Mouse (Mus musculus) embryonic facial prominence, embryonic 10.5 days (tissue): Measurements from ENCODE around the gene 6430550D23Rik. TPM values are rescaled to one million over a fixed set of nuclear protein-coding genes. Genes with fewer than 3 reads are reported as not detected.

Source experiments
- DNase-seq: peaks from one replicate; pipeline ENCODE4 v3.0.0-alpha.2; 2017; ENCODE audit warnings: low spot score
- H3K27ac ChIP-seq: fragments of 300-500 bp; sonication (generic); replicated peaks from 2 replicates; pipeline ENCODE4 v1.5.1; 2016; ENCODE audit warnings: mild to moderate bottlenecking
- H3K27me3 ChIP-seq: fragments of 300-500 bp; sonication (generic); replicated peaks from 2 replicates; pipeline ENCODE4 v1.6.1; 2016; ENCODE audit warnings: low read depth, mild to moderate bottlenecking; ENCODE audit not compliant: poor library complexity, severe bottlenecking
- H3K36me3 ChIP-seq: fragments of 300-500 bp; sonication (generic); replicated peaks from 2 replicates; pipeline ENCODE4 v1.6.1; 2016; ENCODE audit warnings: mild to moderate bottlenecking, moderate library complexity
- H3K4me1 ChIP-seq: fragments of 300-500 bp; sonication (generic); 2 replicates; pipeline ENCODE4 v1.6.1; 2016
- H3K4me3 ChIP-seq: fragments of 300-500 bp; sonication (generic); 2 replicates; pipeline ENCODE4 v1.5.1; 2016; ENCODE audit warnings: mild to moderate bottlenecking, moderate library complexity
- H3K9me3 ChIP-seq: fragments of 300-500 bp; sonication (generic); 2 replicates; pipeline ENCODE4 v1.6.1; 2016; ENCODE audit warnings: mild to moderate bottlenecking
- WGBS: fragments of 180-500 bp; shearing (Covaris S2); methylation state at CpG from one replicate; pipeline ENCODE4 v1.1.7; 2016; 5-methylcytosine and 5-hydroxymethylcytosine counted together
- polyA plus RNA-seq: library from polyadenylated mRNA; unstranded; fragments of >200 nt; fragmentation: Nextera tagmentation; extraction: Ambion mirVana; gene quantifications from 2 replicates; pipeline ENCODE4 v1.2.1, GENCODE M21; 2016

The 6430550D23Rik gene
- polyA plus RNA-seq, 1 experiment from 2014 or later = 1.4 TPM

DNA sequence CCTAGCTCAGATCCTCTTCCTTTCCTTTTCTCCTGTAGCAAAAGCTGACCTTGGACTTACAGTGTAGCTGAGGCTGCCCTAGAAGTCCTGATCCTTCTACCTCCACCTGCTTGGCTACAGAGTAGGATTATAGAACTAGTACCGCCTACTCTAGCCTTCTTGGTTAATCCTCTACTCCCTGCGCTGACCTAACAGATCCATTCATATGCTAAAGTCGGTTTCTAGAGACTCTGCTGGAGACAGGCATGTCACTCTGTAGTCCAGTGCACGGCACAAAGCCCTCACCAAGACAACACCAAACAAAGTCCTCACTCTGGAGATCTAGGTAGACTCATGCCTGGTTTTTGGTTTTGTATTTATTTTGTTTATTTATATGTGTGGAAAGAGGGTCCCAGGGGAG lies 61.3 kb downstream of the 6430550D23Rik start:
- Histone ChIP-seq H3K4me1 (peaks cover 71% of the 10 kb centered on the region), H3K27ac (no peak overlapping the region), H3K4me3 (no peak overlapping the region), H3K9me3 (no peaks in the 10 kb centered on the region), H3K36me3 (no peaks in the 10 kb centered on the region), H3K27me3 (peaks cover 25% of the 10 kb centered on the region)
- no peak for DNase-seq
- WGBS = 14% methylated on average over 4 of the region's 4 CpGs

GRCm38 (mm10) chr2:155946069-155946468 lies 61.7 kb downstream of the 6430550D23Rik start:
- Histone ChIP-seq H3K27me3 (peaks cover 25% of the 10 kb centered on the region), H3K4me1 (peaks cover 71% of the 10 kb centered on the region), H3K27ac (no peak overlapping the region), H3K36me3 (no peaks in the 10 kb centered on the region), H3K9me3 (no peaks in the 10 kb centered on the region), H3K4me3 (no peak overlapping the region)
- WGBS = 2% methylated on average over 7 of the region's 7 CpGs
- DNase-seq = peak; percentile 85

GRCm38 (mm10) chr2:155945580-155945979 lies 62.2 kb downstream of the 6430550D23Rik start:
- DNase-seq = peak; percentile 37
- Histone ChIP-seq H3K4me3 (no peak overlapping the region), H3K36me3 (no peaks in the 10 kb centered on the region), H3K4me1 (peaks cover 71% of the 10 kb centered on the region), H3K9me3 (no peaks in the 10 kb centered on the region), H3K27me3 (peaks cover 25% of the 10 kb centered on the region), H3K27ac (peak overlapping the region; percentile 54; the same call in 1 of the 2 replicates)
- 66% methylated on average over 5 of the region's 5 CpGs for WGBS

- DNase-seq = peak; percentile 37
- Histone ChIP-seq H3K27ac (peak within 1 kb of the TSS; percentile 58), H3K4me1 (peaks cover 70% of the 10 kb centered on the region), H3K27me3 (peaks cover 25% of the 10 kb centered on the region), H3K4me3 (peak within 1 kb of the TSS; percentile 40; the same call in 1 of the 2 replicates), H3K9me3 (no peaks in the 10 kb centered on the region), H3K36me3 (no peaks in the 10 kb centered on the region)
- WGBS = 48% methylated on average over 13 of the region's 13 CpGs
Observed at GRCm38 (mm10) chr2:155945124-155945523, 62.7 kb downstream of the 6430550D23Rik start, which contains the start of gene Gdf5. Gene Gdf5, minus strand, starts transcription at chr2:155945367.

DNA sequence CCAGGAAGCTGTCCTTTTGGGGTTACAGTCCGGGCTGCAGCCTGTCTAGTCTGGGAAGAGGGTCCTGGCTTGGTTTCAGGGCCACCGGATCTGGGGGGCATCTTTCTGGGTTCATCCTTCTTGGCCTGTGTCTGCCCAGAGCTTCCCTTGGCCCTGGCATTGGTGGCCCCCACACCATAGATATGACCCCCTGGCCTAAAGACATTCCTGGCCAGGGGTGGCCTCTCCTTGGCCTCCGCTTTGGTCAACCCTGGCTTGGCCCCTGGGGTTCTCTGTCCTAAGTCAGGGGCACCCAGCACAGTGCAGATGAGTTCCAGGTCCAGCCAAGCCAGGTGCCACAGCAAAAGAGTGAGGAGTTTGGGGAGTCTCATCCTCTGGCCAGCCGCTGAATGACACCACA lies 63.1 kb downstream of the 6430550D23Rik start:
- H3K27ac ChIP-seq = peak overlapping the region; percentile 58
- peaks cover 70% of the 10 kb centered on the region for H3K4me1 ChIP-seq
- no peaks in the 10 kb centered on the region for H3K36me3 ChIP-seq
- no peaks in the 10 kb centered on the region for H3K9me3 ChIP-seq
- H3K27me3 ChIP-seq = peaks cover 25% of the 10 kb centered on the region
- H3K4me3 ChIP-seq = peak overlapping the region; percentile 23; the same call in 1 of the 2 replicates
- 74% methylated on average over 4 of the region's 4 CpGs for WGBS
- no peak for DNase-seq

DNA sequence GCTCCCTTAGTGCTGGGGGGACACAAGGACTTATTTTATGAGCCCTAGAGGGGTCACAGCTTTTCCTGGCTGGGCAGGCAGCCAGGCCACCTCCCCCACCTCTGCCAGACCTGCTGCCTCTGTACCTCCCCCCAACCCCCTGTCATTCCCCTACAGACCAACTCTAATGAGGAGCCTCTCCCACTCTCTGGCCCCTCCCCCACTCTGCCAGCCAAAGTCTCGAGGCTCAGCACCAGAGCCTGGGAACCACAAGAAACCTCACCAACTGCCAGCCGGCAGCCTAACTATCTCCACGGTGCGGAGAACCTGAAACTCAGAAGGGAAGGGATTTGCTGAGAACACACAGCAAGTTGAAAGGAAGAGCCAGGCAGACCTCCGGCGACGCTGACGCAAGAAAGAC lies 64.3 kb downstream of the 6430550D23Rik start:
- Histone ChIP-seq H3K4me3 (peak overlapping the region; percentile 40), H3K9me3 (no peaks in the 10 kb centered on the region), H3K27me3 (peaks cover 25% of the 10 kb centered on the region), H3K36me3 (no peaks in the 10 kb centered on the region), H3K4me1 (peaks cover 59% of the 10 kb centered on the region), H3K27ac (peak overlapping the region; percentile 58)
- peak; percentile 62 for DNase-seq
- 2% methylated on average over 8 of the region's 8 CpGs for WGBS

DNA sequence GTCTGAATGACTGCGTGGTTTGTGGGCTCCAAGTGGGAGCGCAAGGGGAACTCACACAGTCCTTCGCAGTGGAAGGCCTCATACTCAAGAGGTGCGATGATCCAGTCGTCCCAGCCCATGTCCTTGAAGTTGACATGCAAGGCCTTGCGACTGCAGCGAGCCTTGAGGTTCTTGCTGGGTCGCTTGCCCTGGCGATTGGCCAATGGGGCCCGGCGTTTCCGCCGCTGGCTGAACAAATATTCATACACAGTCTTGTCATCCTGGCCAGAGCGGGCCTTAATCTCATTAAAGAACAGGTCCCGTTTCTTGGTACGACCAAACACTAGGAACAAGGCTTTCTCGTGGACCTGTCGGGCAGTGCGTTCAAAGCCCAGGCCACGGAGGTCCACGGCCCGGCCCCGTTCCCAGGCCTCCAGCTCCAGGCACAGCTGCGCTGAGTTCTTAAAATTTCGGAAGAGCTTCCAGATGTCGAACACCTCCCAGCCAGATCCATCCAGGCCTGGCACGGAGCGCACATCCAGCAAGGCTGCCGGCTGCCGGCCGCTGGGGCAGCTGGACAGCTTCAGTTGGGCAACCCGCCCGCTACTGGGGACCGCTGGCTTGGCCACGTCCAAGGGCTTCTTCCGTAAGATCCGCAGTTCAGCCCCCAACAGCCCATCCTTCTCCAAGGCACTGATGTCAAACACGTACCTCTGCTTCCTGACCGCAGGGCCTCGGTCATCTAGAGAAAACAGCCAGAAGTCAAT lies 65.9 kb downstream of the 6430550D23Rik start:
- Histone ChIP-seq H3K4me1 (peaks cover 55% of the 10 kb centered on the region), H3K27ac (no peak overlapping the region)
- 89% methylated on average over 40 of the region's 40 CpGs for WGBS

GRCm38 (mm10) chr2:155940681-155941080 lies 67.1 kb downstream of the 6430550D23Rik start, which contains the start of gene Gm15557:
Gene Gm15557, plus strand, starts transcription at chr2:155940728.
- no peaks in the 10 kb centered on the region for H3K36me3 ChIP-seq
- no peak for DNase-seq
- H3K27me3 ChIP-seq = peaks cover 12% of the 10 kb centered on the region
- peaks cover 44% of the 10 kb centered on the region for H3K4me1 ChIP-seq
- peak within 1 kb of the TSS; percentile 24; the same call in 1 of the 2 replicates for H3K27ac ChIP-seq
- H3K9me3 ChIP-seq = no peaks in the 10 kb centered on the region
- 86% methylated on average over 3 of the region's 3 CpGs for WGBS
- no peak within 1 kb of the TSS for H3K4me3 ChIP-seq

More for the DNA sequence above, 65.9 kb downstream of the 6430550D23Rik start:
- Histone ChIP-seq H3K4me3 (no peak overlapping the region), H3K27me3 (peaks cover 12% of the 10 kb centered on the region), H3K9me3 (no peaks in the 10 kb centered on the region), H3K36me3 (no peaks in the 10 kb centered on the region)
- peak; percentile 36 for DNase-seq

- H3K9me3 ChIP-seq = no peaks in the 10 kb centered on the region
- peaks cover 12% of the 10 kb centered on the region for H3K27me3 ChIP-seq
- no peaks in the 10 kb centered on the region for H3K36me3 ChIP-seq
- peak overlapping the region; percentile 24; the same call in 1 of the 2 replicates for H3K27ac ChIP-seq
- WGBS = 80% methylated on average over 7 of the region's 7 CpGs
- H3K4me3 ChIP-seq = no peak overlapping the region
- H3K4me1 ChIP-seq = peaks cover 37% of the 10 kb centered on the region
- no peak for DNase-seq
Observed at GRCm38 (mm10) chr2:155939897-155940529, 67.8 kb downstream of the 6430550D23Rik start.

GRCm38 (mm10) chr2:155929531-155930442 lies 78.0 kb downstream of the 6430550D23Rik start, which contains the start of gene Uqcc1:
Gene Uqcc1, minus strand, starts transcription at chr2:155930310.
- Histone ChIP-seq H3K9me3 (no peaks in the 10 kb centered on the region), H3K4me1 (peaks cover 18% of the 10 kb centered on the region), H3K4me3 (peak within 1 kb of the TSS; percentile 87), H3K27ac (peak within 1 kb of the TSS; percentile 92), H3K27me3 (no peaks in the 10 kb centered on the region), H3K36me3 (peaks cover 10% of the 10 kb centered on the region)
- DNase-seq = peak; percentile 92
- WGBS = under 1% methylated on average over 38 of the region's 38 CpGs

GRCm38 (mm10) chr2:155928711-155929345 lies 78.9 kb downstream of the 6430550D23Rik start:
- H3K27me3 ChIP-seq = no peaks in the 10 kb centered on the region
- H3K36me3 ChIP-seq = peaks cover 20% of the 10 kb centered on the region
- H3K4me3 ChIP-seq = peak overlapping the region; percentile 87
- peaks cover 18% of the 10 kb centered on the region for H3K4me1 ChIP-seq
- H3K9me3 ChIP-seq = no peaks in the 10 kb centered on the region
- no peak for DNase-seq
- peak overlapping the region; percentile 92 for H3K27ac ChIP-seq
- WGBS = 78% methylated on average over 7 of the region's 7 CpGs
